Mouse (Mus musculus) olfactory bulb, adult 2 months (tissue): ENCODE measurements around the gene Spata48.

Source experiments
- CTCF ChIP-seq: fragments of 200-500 bp; IDR thresholded peaks from 2 replicates; pipeline ENCODE4 v1.5.1; 2012; ENCODE audit warnings: low read depth, mild to moderate bottlenecking, low read length, moderate library complexity; ENCODE audit not compliant: insufficient read depth
- POLR2A ChIP-seq: fragments of 200-500 bp; IDR thresholded peaks from 2 replicates; pipeline ENCODE4 v1.6.1; 2012; ENCODE audit warnings: mild to moderate bottlenecking, low read depth, low read length, moderate library complexity; ENCODE audit not compliant: insufficient read depth

- TF ChIP-seq CTCF = no peak
- no peak for TF ChIP-seq POLR2A
Measured at GRCm38 (mm10) chr11:11559099-11559686, 97.3 kb downstream of the Spata48 start.
